Mouse (Mus musculus) inflammation-experienced regulatory T-cells, adult 6 months (primary cell): ENCODE data around the gene Gdf5. TPM values are rescaled to one million over a fixed set of nuclear protein-coding genes. Genes with fewer than 3 reads are reported as not detected.

ENCODE experiments used
- ATAC-seq: one replicate; pipeline ENCODE4 v1.8.0; 2017
- polyA plus RNA-seq, 3 experiments: library from polyadenylated mRNA; unstranded; fragments of 100-300 nt; shearing (Covaris generic); gene quantifications; one replicate each; pipeline ENCODE4 v1.2.1; 2017

Gene Gdf5
- not detected for polyA plus RNA-seq

DNA sequence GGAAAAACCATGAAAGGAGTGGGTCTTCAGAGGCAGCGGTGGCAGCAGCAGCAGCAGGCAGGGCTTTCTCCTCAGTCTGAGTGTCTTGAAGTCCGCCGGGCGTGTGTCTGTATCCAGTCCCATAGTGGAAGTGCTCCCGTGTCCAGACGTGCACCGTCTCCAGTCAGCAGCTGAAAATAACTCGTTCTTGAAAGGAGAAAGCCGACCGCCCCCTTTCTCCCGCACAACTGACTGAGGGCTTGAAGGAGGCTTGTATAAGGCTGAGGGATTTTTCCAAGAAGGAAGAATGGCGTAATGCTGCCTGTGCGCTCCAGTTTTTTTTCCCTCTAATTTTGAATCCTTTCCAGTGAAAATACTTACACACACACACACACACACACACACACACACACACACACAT is at the start of gene Gdf5:
Gdf5 (minus strand) TSS at position 244 of the 400 bp plus-strand sequence.
- no peak for ATAC-seq

- no peak for ATAC-seq
Measured at GRCm38 (mm10) chr2:155991863-155992321, 46.7 kb upstream of the Gdf5 start.

DNA sequence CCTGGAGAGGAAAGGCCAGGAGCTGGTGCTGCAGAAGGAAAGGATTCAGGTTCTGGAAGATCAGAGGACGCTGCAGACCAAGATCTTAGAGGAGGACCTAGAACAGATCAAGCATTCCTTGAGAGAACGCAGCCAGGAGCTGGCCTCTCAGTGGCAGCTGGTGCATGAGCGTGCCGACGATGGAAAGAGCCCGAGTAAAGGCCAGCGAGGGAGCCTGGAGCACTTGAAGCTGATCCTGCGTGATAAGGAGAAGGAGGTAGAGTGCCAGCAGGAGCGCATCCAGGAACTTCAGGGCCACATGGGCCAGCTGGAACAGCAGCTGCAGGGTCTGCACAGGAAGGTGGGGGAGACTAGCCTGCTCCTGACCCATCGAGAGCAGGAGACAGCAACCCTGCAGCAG is 46.0 kb upstream of the Gdf5 start:
- ATAC-seq, result no peak

- ATAC-seq, result no peak
Measured at GRCm38 (mm10) chr2:155989085-155989484, 43.9 kb upstream of the Gdf5 start.

- ATAC-seq, result no peak
Measured at GRCm38 (mm10) chr2:155987131-155987530, 42.0 kb upstream of the Gdf5 start.

GRCm38 (mm10) chr2:155985776-155986175 is 40.6 kb upstream of the Gdf5 start:
- no peak for ATAC-seq

DNA sequence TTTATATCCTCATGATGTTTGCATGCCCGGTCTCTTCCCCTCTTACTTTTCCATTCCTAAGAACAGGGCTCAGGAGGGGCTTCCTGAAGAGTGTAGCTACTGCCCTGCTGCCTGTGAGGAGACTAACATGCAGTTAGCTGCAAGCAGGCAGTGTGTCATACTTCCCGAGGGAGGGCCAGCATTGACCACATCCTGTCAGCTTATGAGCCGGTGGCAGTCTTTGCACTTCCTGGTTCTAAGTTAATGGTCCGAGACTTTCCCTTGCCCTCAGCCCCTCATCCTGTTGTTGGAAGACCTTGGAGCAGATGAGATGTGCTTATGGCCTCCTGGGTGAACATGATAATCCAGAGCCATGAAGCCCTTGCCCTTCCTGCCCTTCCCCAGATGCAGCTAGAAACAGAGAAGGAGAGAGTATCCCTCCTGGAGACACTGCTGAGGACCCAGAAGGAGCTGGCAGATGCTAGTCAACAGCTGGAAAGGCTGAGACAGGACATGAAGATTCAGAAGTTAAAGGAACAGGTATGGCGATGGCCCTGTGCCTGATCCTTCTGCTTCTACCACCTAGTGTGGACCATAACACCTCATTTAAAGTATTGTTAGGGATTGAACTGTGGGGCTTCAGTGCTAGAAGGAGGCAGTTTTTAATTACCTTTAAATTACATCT is 34.3 kb upstream of the Gdf5 start:
- peak; percentile 99 for ATAC-seq

GRCm38 (mm10) chr2:155974087-155974731 is 29.0 kb upstream of the Gdf5 start:
- no peak for ATAC-seq

DNA sequence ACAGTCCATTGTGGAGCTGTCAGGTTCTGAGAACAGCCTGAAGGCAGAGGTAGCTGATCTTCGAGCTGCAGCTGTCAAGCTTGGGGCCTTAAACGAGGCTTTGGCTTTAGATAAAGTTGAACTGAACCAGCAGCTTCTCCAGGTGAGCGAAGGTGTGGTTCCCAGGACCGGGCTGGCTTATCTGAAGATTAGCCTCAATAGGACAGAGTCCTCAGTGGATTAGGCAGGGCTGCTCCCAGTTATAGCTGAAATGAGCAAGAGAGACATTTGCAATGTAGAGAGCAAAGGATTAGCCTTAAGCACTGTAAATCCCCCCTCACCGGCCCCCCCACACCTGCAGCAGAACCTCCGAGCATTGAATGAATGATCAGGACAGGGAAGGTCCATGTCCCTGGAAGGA is 28.2 kb upstream of the Gdf5 start:
- ATAC-seq, result no peak

GRCm38 (mm10) chr2:155962991-155963390 is 17.8 kb upstream of the Gdf5 start:
- ATAC-seq, result no peak

DNA sequence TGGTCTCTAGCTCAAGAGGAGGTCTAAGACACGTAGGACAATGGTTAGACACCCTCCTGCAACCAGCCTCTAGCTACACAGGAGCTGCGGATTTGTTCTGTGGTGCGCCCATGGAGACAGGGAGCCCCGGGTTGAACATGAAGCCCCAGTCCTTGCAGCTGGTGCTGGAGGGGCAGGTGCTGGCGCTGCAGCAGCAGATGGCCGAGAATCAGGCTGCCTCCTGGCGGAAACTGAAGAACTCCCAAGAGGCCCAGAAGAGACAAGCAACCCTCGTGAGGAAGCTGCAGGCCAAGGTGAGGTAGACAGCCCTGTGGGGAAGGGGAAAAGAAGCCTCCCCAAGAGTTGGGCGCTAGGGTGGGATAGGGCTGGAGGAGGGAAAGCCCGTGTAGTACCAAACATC is 16.7 kb upstream of the Gdf5 start:
- no peak for ATAC-seq

GRCm38 (mm10) chr2:155959981-155960380 is 14.8 kb upstream of the Gdf5 start:
- no peak for ATAC-seq

DNA sequence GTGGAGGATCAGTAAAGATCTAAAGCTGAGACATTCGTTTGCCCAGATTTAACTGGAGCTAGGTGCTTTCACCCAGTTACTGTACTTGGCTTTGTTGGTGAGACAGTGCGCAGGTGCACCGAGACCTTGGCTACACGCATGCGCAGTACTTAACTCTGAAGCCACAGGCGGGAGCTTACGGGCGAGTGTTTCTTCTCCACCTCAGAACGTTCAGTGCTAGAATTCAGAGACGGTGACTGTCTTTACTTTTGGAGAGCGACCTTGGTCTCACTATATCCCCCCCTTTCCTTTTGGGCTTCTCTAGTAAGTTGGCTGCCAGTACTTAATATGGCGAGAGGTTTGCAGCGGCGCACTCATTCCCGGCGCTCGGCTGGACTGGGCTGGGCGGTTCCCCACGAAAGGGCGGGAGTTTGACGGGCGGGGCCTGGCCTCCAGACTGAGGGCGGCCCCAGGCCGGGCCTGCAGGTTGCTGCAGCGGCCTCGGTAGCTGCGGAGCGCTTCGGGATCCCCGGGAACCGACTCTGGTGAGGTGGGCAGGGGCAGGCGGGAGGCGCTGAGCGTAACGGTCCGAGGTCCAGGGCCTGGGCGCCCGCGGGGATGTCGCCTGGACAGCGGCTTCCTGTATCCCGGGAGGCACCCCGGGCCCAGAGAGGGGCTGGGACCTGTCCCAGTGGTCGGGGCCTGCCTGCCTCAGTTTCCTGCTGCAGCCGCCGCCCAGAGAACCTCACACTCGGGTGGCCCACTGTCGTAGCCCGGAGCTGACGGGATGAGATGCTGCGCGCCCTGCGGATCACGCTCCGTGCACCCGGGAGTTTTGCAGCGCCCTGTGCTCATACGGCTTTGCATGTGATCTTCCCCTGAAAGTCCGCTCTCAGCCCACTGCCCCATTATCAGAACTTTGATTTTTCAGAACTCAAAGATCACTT is 11.2 kb upstream of the Gdf5 start, which contains the start of gene Cep250:
Cep250 (plus strand) TSS at position 325 of the 926 bp plus-strand sequence.
- ATAC-seq, result peak; percentile 93

GRCm38 (mm10) chr2:155952006-155952405 is 6.8 kb upstream of the Gdf5 start:
- no peak for ATAC-seq

DNA sequence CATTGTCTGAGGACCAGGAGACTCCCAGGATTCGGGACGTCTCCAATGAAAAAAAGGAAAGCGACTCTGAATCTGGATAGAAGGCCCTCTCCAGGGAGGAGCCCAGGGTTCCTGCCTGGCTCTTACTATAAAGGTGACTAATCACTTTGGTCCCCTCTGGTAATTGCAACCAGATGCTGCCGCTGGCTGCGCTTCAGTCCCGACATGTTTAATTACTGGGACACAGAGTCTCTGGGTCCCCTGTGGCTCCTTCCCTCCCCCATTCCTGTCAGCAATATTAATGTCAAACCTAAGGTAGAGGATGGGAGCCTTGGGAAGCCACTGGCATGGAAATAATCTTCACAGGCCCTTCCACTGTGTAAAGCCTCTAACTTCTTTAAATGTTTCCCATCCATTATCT is 4.2 kb upstream of the Gdf5 start:
- no peak for ATAC-seq

GRCm38 (mm10) chr2:155947390-155948002 is 2.3 kb upstream of the Gdf5 start:
- ATAC-seq, result no peak

DNA sequence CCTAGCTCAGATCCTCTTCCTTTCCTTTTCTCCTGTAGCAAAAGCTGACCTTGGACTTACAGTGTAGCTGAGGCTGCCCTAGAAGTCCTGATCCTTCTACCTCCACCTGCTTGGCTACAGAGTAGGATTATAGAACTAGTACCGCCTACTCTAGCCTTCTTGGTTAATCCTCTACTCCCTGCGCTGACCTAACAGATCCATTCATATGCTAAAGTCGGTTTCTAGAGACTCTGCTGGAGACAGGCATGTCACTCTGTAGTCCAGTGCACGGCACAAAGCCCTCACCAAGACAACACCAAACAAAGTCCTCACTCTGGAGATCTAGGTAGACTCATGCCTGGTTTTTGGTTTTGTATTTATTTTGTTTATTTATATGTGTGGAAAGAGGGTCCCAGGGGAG is 1.3 kb upstream of the Gdf5 start:
- no peak for ATAC-seq

DNA sequence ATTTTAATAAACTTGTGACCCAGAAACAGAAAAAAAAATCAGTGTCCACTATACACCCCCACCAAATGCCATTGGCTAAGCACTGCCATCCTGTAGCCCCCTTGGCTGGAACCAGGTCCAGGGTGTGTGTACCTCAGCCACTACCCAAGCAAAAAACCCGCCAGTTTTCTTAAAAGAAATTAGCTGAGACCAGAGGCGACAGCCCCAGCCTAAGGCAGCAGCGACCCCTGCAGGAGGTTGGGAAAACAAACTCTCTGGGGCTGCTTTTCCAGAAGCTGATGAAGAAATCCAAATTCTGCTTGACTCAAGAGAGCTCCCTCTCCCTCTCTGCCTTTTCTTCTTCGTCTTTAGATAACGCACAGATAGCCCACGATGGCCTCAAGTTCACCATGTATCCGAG is 902 bp upstream of the Gdf5 start:
- ATAC-seq, result peak; percentile 38

DNA sequence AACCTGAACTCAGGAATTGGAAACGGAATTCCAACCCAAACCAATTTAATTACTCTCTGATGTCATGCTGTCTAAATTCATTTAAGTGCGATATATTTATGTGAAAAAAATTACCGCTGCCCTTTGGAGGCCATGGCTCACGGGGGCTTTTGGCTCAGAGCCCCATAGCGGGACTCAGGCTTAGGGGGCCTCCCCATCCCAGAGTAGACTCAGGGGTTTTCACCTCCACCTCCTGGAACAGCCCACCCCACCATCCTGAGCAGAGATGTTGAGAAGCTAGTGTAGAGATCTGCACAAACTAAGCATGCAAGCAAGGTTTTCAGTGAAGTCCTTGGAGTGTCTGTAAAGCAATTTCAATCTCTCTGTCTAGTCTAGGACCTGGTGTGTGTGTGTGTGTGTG is 413 bp upstream of the Gdf5 start:
- ATAC-seq, result no peak

- ATAC-seq, result no peak
Measured at GRCm38 (mm10) chr2:155944685-155945084, 482 bp downstream of the Gdf5 start.

- ATAC-seq, result no peak
Measured at GRCm38 (mm10) chr2:155943463-155943862, 1.7 kb downstream of the Gdf5 start.

DNA sequence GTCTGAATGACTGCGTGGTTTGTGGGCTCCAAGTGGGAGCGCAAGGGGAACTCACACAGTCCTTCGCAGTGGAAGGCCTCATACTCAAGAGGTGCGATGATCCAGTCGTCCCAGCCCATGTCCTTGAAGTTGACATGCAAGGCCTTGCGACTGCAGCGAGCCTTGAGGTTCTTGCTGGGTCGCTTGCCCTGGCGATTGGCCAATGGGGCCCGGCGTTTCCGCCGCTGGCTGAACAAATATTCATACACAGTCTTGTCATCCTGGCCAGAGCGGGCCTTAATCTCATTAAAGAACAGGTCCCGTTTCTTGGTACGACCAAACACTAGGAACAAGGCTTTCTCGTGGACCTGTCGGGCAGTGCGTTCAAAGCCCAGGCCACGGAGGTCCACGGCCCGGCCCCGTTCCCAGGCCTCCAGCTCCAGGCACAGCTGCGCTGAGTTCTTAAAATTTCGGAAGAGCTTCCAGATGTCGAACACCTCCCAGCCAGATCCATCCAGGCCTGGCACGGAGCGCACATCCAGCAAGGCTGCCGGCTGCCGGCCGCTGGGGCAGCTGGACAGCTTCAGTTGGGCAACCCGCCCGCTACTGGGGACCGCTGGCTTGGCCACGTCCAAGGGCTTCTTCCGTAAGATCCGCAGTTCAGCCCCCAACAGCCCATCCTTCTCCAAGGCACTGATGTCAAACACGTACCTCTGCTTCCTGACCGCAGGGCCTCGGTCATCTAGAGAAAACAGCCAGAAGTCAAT is 3.3 kb downstream of the Gdf5 start:
- no peak for ATAC-seq
